Mouse (Mus musculus) gastrocnemius, postnatal 10 days (tissue): ENCODE measurements around the gene 1600014C10Rik. TPM values are rescaled to one million over a fixed set of nuclear protein-coding genes. Genes with fewer than 3 reads are reported as not detected.

Experiments
- DNase-seq: peaks from one replicate; pipeline ENCODE4 v3.0.0; 2021; ENCODE audit warnings: mixed read lengths
- total RNA-seq, 2 experiments: library from RNA; stranded (reverse); gene quantifications; 2 replicates each; pipeline ENCODE4 v1.2.3; 2021

Gene 1600014C10Rik
- total RNA-seq, 2 experiments from 2014 or later, result 15.1 to 15.8 TPM

DNA sequence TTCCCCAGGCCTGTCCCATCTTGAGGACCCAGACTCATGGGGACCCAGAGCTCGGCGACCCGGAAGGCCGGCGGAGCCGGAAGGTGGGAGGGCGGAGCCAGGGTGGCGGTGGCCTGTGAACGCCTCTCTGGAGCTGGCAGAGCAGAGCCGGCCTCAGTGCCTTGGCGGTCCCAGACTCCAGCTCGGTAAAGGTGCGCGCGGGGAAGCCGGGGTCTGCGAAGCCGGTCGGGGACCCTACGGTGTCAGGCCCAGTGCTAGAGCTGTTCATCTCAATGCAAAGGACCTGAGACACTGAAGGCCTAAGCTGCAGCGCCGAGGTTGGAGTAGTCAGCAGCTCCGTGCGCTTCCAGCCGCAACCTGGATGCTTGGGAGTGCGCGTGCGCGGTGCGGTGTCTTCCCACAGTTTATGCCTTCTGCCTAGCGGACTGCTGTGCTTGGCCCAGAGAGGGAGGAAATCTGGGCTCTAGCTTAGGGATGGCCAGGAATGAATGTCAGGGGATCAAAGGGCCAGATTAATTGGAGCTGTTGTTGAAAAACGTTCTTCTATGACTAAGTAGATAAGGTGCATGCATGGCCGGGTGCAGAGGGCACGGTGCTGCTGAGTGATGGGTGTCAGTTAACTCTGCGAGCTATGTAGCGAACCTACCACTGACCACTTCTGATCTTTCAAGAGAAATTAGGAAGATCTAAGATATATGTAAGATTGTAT lies 846 bp downstream of the 1600014C10Rik start:
- DNase-seq, result peak; percentile 75

GRCm38 (mm10) chr7:38184418-38184745 lies 1.4 kb downstream of the 1600014C10Rik start:
- DNase-seq, result no peak

- DNase-seq, result no peak
These were observed 1.8 kb downstream of the 1600014C10Rik start for GRCm38 (mm10) chr7:38184786-38185185.

GRCm38 (mm10) chr7:38186861-38187260 lies 3.8 kb downstream of the 1600014C10Rik start:
- no peak for DNase-seq

GRCm38 (mm10) chr7:38187796-38188195 lies 4.8 kb downstream of the 1600014C10Rik start:
- no peak for DNase-seq

- DNase-seq, result no peak
These were observed 5.5 kb downstream of the 1600014C10Rik start for GRCm38 (mm10) chr7:38188281-38189075.

DNA sequence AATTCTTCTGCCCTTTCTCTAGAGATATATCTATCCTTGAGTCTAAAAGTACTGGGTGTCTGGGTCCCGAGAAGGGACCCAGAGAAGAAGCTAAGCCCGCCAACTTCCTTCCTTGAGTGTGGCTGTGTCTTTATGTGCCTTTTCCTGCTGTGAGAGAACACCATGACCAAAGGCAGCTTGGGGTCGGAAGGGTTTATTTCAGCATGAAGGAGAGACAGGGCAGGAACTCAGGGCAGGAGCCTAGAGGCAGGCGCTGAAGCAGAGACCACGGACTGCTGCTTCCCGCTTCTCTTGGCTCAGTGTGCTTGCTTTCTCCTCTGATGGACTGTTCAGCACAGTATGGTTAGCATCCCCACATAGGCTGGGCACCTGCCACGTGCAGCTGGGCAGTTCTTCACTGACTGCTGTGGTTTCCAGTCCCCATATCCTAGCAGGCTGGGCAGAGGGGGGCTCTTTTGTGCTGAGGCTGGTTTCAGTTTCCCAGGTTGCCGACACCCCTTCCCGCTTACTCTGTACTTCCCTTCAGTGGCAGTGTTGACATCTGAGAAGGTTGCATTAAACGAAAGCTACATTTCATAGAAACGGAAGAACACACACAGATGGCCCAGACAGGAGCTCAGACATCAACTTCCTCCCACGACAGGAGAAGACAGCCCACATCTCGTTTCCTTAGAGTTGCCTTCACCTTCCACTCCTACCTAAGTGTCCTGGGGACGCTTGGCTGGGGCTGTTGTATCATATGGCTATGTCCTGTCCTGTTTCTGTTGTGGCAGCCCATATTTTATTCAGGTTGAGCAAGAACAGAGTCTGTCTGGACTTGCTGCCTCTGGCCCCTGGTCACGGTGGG lies 6.3 kb downstream of the 1600014C10Rik start:
- no peak for DNase-seq

GRCm38 (mm10) chr7:38190056-38190835 lies 7.2 kb downstream of the 1600014C10Rik start:
- DNase-seq, result no peak

GRCm38 (mm10) chr7:38191146-38191545 lies 8.1 kb downstream of the 1600014C10Rik start:
- DNase-seq, result no peak

GRCm38 (mm10) chr7:38191571-38191970 lies 8.6 kb downstream of the 1600014C10Rik start:
- peak; percentile 27 for DNase-seq

DNA sequence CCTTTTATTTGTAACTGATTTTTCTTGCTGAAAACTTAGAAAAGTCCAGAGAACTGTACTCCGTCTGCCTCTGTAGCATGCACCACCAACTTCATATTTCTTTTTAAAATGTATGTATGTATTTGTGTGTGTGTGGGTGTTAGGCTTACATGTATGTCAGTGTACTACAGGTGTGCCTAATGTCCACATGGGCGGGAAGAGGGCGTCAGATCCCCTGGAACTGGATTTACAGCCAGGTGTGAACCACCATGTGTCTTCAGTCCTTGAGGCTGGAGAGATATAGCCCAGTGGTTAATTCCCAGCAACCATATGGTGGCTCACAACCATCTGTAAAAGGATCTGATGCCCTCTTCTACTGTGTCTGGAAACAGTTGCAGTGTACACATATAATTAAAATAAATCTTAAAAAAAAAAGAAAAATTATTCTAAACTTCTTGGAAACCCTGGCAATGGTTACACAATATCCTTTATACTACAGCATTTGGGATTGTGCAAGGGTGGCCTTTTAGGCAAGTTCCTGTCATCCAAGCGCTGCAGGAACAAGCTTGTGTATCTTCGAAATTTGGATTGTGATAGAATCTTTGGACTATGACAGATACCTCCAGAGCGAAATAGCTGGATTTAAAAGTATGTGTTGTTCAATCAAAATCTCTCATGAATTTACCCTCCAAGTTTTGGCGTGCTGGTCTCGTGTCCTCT lies 17.0 kb downstream of the 1600014C10Rik start:
- no peak for DNase-seq

- peak; percentile 93 for DNase-seq
These were observed 17.7 kb downstream of the 1600014C10Rik start for GRCm38 (mm10) chr7:38200606-38201289.

DNA sequence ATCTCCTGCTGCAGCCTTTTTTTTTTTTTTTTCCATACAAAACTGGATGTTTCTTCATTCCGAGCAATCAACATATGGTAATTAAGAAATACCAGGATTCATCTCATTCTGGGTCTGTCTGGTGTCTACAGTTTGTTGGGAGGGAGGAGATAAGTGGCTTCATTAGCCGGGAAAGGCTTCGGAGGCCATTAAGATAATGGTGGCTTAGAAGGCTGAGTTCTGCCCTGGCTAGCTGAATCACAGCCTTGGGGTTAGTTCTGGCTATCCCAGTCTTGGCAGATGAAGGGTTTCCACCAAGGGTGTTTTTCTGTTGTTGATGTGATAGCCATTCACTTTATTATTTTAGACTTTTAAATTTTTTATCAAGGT lies 18.3 kb downstream of the 1600014C10Rik start:
- no peak for DNase-seq

DNA sequence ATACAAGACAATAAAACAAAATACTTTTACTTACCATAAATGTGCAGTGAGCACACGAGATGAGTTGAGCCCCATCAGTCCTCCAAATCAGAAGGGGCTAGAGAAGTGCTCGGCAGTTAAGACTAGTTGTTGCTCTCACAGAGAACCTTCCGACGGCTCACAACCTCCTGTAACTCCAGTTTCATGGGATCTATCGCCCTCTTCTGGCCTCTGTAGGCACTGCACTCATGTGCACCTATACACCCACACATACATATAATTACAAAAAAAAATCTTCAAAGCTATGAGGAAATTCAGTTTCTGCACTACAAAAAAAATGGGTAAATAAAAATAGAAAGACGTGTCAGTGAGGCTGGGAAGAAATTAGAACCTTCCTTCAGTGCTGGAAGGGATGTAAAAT lies 21.3 kb downstream of the 1600014C10Rik start:
- DNase-seq, result no peak

DNA sequence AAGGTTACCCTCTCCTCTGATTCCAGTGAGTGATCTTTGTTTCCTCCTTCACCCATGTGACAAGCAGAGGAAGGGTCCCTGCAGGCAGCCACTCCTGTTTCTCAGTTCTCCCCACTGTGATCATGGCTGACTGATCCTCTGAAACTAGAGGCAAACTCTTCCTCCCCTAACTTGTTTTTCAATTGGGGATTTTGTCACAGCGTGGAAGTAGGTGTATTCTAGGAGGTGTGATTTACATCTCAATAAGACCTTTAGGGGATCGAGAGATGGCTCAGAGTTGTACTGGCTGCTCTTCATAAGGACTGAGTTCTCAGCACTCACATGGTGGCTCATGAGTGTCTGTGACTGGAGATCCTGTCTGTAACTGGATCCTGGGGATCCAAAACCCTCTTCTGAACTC lies 22.8 kb downstream of the 1600014C10Rik start:
- no peak for DNase-seq

DNA sequence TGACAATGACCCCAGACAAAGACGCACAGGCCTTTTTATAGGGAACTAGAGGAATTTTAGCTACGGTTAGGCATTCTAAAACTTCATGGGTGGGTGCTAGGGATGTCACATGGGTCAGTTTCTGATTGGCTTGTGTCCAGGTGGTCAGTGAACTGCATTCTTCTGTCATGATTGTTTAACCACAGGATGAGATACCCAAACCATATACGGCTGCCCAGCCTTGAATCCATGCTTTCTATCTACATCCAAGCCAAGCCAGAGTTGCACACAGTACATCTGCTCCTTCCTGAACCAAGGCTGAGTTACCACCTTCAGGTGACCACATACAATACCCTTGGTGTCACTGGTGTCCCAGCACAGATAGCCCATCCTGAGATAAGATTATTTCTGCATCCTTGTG lies 23.5 kb downstream of the 1600014C10Rik start:
- no peak for DNase-seq

DNA sequence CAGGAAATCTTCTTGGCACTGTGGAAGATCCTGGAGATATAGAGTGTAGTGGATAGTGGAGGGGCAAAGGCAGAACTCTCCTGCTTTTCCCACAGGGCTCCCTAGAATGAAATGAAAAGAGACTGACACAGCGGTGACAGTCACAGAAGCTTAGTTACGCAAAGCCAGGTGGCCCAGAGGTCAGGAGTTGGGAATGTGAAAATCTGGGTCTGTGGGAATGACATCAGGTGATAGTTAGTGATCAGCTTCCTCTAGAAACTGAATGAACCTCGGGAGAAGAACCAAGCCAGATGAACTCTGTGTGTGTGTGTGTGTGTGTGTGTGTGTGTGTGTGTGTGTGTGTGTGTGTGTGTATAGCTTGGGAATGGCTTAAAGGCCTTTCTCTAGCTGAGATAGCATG lies 26.0 kb downstream of the 1600014C10Rik start:
- no peak for DNase-seq

GRCm38 (mm10) chr7:38209478-38210152 lies 26.6 kb downstream of the 1600014C10Rik start:
- no peak for DNase-seq

DNA sequence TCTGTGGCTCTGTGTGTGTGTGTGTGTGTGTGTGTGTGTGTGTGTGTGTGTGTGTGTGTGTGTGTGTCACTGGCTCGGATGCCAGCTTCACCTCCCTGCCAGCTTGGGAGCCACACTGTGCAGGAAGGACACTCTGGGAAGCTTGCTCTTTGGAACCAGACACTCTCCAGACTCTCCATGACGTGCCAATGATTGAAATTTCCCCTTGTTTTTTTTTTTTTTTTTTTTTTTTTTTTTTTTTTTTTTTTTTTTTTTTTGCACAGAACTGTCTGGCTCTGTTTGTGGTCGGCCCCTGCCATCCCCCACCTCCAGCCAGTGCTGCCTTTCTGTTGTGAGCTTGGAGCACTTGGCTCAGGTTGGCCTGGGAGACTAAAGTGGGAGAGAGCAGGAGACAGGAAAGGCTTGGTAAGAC lies 29.6 kb downstream of the 1600014C10Rik start:
- DNase-seq, result peak; percentile 24
